Mouse (Mus musculus) embryonic facial prominence, embryonic 15.5 days (tissue): Measurements from ENCODE around the gene Taf9b. TPM values are rescaled to one million over a fixed set of nuclear protein-coding genes. Genes with fewer than 3 reads are reported as not detected.

Experiments used
- ATAC-seq: fragments of 200-750 bp; cut with Nextera tagmentation; 2 replicates; pipeline ENCODE4 v1.8.0; 2017; ENCODE audit warnings: low read depth, moderate TSS enrichment; ENCODE audit not compliant: insufficient number of reproducible peaks, low FRiP score, low TSS enrichment
- H3K27ac ChIP-seq: fragments of 300-500 bp; sonication (generic); replicated peaks from 2 replicates; pipeline ENCODE4 v1.5.1; 2015; ENCODE audit warnings: mild to moderate bottlenecking, inconsistent platforms
- H3K27me3 ChIP-seq: fragments of 300-500 bp; sonication (generic); 2 replicates; pipeline ENCODE4 v1.6.1; 2015; ENCODE audit warnings: inconsistent platforms
- H3K36me3 ChIP-seq: fragments of 300-500 bp; sonication (generic); 2 replicates; pipeline ENCODE4 v1.6.1; 2015; ENCODE audit warnings: mild to moderate bottlenecking, inconsistent platforms
- H3K4me1 ChIP-seq: fragments of 300-500 bp; sonication (generic); 2 replicates; pipeline ENCODE4 v1.6.1; 2015; ENCODE audit warnings: inconsistent platforms
- H3K4me2 ChIP-seq: fragments of 300-500 bp; sonication (generic); replicated peaks from 2 replicates; pipeline ENCODE4 v1.6.1; 2015; ENCODE audit warnings: mild to moderate bottlenecking, inconsistent platforms
- H3K4me3 ChIP-seq: fragments of 300-500 bp; sonication (generic); replicated peaks from 2 replicates; pipeline ENCODE4 v1.5.1; 2015; ENCODE audit warnings: mild to moderate bottlenecking, inconsistent platforms
- H3K9ac ChIP-seq: fragments of 300-500 bp; sonication (generic); 2 replicates; pipeline ENCODE4 v1.6.1; 2015; ENCODE audit warnings: inconsistent platforms
- H3K9me3 ChIP-seq: fragments of 300-500 bp; sonication (generic); replicated peaks from 2 replicates; pipeline ENCODE4 v1.6.1; 2016; ENCODE audit warnings: inconsistent platforms
- WGBS: fragments of 180-500 bp; shearing (Covaris S2); methylation state at CpG from one replicate; pipeline ENCODE4 v1.1.7; 2015; 5-methylcytosine and 5-hydroxymethylcytosine counted together
- polyA plus RNA-seq: library from polyadenylated mRNA; unstranded; fragments of >200 nt; fragmentation: Nextera tagmentation; extraction: Ambion mirVana; gene quantifications from 2 replicates; pipeline ENCODE4 v1.2.1, GENCODE M21; 2015

Gene Taf9b
- polyA plus RNA-seq, 1 experiment from 2014 or later, result 9.5 TPM

DNA sequence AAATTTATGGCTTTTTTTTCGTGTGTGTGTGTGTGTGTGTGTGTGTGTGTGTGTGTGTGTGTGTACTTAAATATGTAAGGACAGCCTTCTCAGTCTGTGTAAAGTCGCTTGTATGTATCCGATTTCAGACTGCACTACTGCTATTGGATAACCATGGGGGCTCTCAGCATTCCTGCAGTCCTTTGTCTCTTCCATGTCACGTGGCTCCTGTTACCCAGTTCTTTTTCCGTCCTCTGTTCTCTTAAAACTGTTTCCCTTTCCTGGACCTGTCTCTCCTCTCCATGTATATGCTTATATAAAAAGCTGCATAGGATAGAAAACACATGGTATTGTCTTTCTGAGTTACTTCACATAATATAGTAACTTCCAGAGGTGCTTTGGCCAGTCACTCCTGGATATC lies 35.3 kb downstream of the Taf9b start:
- Histone ChIP-seq H3K27ac (peak overlapping the region; percentile 91), H3K4me2 (peak overlapping the region; percentile 41), H3K36me3 (no peaks in the 10 kb centered on the region), H3K4me1 (0 out of 2 replicates have a peak, but pooled peaks cover 7% of the 10 kb centered on the region), H3K27me3 (no peaks in the 10 kb centered on the region), H3K4me3 (no peak overlapping the region), H3K9ac (no peak overlapping the region), H3K9me3 (no peaks in the 10 kb centered on the region)
- no peak for ATAC-seq
- 9% methylated on average over 5 of the region's 5 CpGs for WGBS

DNA sequence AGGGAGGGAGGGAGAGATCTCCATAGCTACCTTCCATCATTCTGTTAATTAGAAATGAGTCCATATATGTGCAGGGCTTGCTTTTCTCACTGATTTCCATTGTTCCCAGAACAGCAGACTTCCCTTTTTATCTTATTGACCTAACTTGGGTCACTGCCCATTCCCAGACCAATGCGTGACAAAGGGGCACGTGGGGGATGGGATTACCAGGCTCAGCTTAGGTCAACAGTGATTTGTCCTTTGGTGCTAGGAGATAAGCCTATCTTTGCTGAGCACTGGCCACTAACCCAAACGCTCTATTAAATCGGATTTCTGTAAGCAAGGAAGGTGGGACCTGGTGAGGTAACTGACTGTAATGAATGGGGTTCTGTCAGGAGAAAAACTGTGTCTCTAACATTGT lies 36.7 kb downstream of the Taf9b start:
- Histone ChIP-seq H3K27ac (no peak overlapping the region), H3K9ac (no peak overlapping the region), H3K36me3 (no peaks in the 10 kb centered on the region), H3K4me2 (no peak overlapping the region), H3K4me1 (0 out of 2 replicates have a peak, but pooled peaks cover 7% of the 10 kb centered on the region), H3K27me3 (no peaks in the 10 kb centered on the region), H3K4me3 (no peak overlapping the region), H3K9me3 (no peaks in the 10 kb centered on the region)
- 42% methylated on average over 4 of the region's 4 CpGs for WGBS
- ATAC-seq, result no peak

DNA sequence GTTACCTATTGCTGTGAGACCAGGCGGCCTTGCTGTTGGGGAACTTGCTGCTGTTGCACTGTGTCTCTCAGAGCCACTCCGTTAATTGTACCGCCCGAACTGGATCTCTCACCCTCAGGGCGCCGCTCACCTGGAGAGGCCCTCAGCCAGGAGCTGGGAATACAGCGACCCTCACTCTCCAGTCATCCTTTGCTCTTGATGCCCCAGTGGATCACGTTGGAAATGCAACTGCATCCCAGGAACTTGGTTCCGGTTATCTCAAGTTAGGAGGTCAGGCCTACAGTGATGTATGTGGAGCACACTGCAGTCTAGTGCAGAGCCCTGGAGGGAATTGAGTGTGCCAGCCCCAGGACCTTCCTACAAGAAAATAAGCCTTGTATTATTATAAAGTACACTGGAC lies 44.6 kb downstream of the Taf9b start:
- 51% methylated on average over 9 of the region's 9 CpGs for WGBS
- Histone ChIP-seq H3K9me3 (no peaks in the 10 kb centered on the region), H3K36me3 (no peaks in the 10 kb centered on the region), H3K27ac (no peak overlapping the region), H3K27me3 (no peaks in the 10 kb centered on the region), H3K4me3 (no peak overlapping the region), H3K4me1 (no peaks in the 10 kb centered on the region), H3K9ac (no peak overlapping the region), H3K4me2 (no peak overlapping the region)
- no peak for ATAC-seq

DNA sequence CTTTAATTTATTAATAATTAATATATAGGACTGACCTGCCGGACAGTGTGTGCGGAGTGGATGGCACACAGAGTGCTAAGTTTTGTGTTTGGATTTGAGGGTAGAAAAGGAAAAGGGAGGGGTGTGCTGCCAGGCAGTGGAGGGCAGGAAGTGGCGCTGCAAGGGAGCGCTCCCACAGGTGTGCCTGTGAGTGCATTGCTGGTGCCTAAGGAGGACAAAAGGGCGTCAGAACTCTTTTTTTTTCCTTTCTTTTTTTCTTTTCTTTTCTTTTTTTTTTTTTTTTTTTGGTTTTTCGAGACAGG lies 49.2 kb downstream of the Taf9b start:
- Histone ChIP-seq H3K4me3 (peak overlapping the region; percentile 30), H3K9ac (no peak overlapping the region), H3K27me3 (no peaks in the 10 kb centered on the region), H3K4me2 (peak overlapping the region; percentile 40), H3K9me3 (no peaks in the 10 kb centered on the region), H3K4me1 (no peaks in the 10 kb centered on the region), H3K36me3 (no peaks in the 10 kb centered on the region), H3K27ac (no peak overlapping the region)
- WGBS, result 64% methylated on average over 6 of the region's 6 CpGs
- ATAC-seq, result no peak

DNA sequence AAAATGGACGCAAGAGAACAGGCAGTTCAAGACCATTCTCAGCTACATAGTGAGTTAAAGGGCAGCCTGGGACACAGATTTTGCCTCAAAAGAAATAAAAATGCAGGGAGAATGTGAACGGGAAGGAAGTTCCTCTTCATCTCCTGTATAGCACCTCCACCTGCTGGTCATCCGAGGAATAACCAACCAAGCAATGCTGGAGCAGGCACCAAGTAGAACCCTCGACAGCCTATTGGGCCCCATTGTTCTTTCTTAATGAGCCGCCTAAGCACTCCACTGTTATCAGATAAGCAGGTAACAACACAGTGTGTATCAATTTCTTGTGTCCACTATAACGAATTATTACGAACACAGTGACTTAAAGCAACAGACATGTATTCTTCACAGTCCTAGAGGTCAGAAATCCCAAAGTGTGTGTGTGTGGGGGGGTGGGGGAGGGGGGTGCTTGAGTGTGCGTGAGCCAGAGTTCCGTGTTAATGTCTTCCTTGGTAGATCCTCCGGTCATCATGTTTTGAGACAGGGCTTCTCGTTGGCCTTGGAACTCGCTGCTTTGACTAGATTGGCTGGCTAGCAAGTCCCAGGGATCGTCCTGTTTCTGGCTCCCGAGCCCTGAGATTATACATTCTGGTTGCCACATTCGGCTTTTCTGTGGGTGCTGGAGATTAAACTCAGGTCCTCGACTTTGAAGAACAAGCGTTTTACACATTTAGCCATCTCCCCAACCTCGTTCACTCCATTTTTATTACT lies 49.7 kb downstream of the Taf9b start:
- Histone ChIP-seq H3K9ac (no peak overlapping the region), H3K4me1 (no peaks in the 10 kb centered on the region), H3K4me2 (peak overlapping the region; percentile 40), H3K4me3 (peak overlapping the region; percentile 30), H3K27ac (no peak overlapping the region), H3K36me3 (no peaks in the 10 kb centered on the region), H3K27me3 (no peaks in the 10 kb centered on the region), H3K9me3 (no peaks in the 10 kb centered on the region)
- 0 out of 2 replicates have a peak, but pooled peaks have one; percentile 39 for ATAC-seq
- WGBS, result 22% methylated on average over 18 of the region's 18 CpGs

DNA sequence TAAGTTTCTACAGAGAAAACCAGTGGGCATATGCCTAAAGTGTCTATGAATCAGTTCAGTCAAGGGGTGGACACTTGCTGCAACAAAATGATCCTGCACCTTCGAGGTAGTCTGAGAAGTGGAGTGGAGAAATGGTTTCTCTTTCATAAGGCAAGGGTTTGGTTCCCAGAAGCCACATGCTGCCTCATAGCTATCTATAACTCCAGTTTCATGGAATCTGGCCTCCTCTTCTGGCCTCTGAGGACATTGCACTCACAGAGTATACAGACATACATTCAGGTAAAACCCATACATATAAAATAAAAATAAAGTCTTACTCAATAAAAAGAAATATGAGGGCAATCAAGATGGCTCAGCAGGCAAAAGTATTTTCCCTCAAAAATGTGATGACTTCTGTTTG lies 55.9 kb downstream of the Taf9b start:
- H3K9me3 ChIP-seq, result no peaks in the 10 kb centered on the region
- H3K4me1 ChIP-seq, result no peaks in the 10 kb centered on the region
- no peak overlapping the region for H3K4me3 ChIP-seq
- H3K4me2 ChIP-seq, result no peak overlapping the region
- no peaks in the 10 kb centered on the region for H3K36me3 ChIP-seq
- H3K27ac ChIP-seq, result no peak overlapping the region
- 70% methylated on average over 1 of the region's 1 CpGs for WGBS
- H3K9ac ChIP-seq, result no peak overlapping the region
- ATAC-seq, result no peak
- no peaks in the 10 kb centered on the region for H3K27me3 ChIP-seq

DNA sequence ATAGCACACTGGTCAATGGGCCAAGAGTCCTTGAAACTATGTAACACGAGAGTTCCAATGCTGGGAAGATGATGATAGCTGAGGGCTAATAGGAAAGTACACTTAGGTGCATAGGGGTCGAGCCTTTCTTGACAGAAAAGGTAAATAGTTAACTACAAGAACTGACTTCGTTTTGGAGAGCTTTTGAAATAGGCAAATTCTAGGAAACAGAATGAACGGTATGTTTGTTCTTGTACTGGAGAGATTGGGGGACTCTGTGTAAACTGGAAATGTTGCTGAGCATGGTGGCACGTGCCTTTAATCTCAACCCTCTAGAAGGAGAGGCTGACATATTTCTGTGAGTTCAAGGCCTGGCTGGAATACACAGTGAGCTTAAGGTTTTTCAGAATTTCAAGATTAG lies 56.4 kb downstream of the Taf9b start:
- no peak for ATAC-seq
- WGBS, result 70% methylated on average over 5 of the region's 5 CpGs

DNA sequence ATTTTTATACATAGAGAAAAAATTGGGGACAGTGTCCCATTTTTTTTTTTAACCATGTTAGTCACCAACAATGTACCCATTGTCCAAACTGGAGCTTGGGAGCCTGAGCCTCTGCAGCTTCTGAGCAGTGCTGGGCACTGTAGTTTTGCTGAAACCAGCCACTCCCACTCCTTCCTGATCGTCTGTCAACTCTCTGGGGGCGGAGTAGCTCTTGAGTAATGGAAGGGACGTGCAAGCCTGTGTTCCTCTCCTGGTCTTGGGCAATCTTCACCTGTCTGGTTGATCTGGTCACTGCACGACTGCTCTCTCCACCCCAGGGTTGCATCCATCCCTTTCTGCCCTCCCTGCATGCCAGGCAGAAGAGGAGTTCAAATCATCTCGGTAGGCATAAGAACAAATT lies 57.0 kb downstream of the Taf9b start:
- Histone ChIP-seq H3K9ac (no peak overlapping the region), H3K27ac (no peak overlapping the region), H3K27me3 (no peaks in the 10 kb centered on the region), H3K4me2 (no peak overlapping the region), H3K4me1 (no peaks in the 10 kb centered on the region), H3K9me3 (no peaks in the 10 kb centered on the region), H3K36me3 (no peaks in the 10 kb centered on the region), H3K4me3 (no peak overlapping the region)
- ATAC-seq, result no peak
- 53% methylated on average over 5 of the region's 5 CpGs for WGBS

More for the DNA sequence above, 56.4 kb downstream of the Taf9b start:
- Histone ChIP-seq H3K9ac (no peak overlapping the region), H3K9me3 (no peaks in the 10 kb centered on the region), H3K27ac (no peak overlapping the region), H3K36me3 (no peaks in the 10 kb centered on the region), H3K27me3 (no peaks in the 10 kb centered on the region), H3K4me1 (no peaks in the 10 kb centered on the region), H3K4me3 (no peak overlapping the region), H3K4me2 (no peak overlapping the region)

Other genes starting within 250 kb of the Taf9b start
- gene Magt1, start 209.3 kb downstream of the Taf9b start, polyA plus RNA-seq, result 56.8 and 57.0 TPM in 2 replicates
- 330 and 354 TPM in 2 replicates for gene Cox7b, start 205.5 kb downstream of the Taf9b start, polyA plus RNA-seq
- gene Atp7a, start 193.9 kb downstream of the Taf9b start, polyA plus RNA-seq, result 20.4 and 21.2 TPM in 2 replicates
- 1.00 and 1.3 TPM in 2 replicates for gene Tlr13, start 78.0 kb downstream of the Taf9b start, polyA plus RNA-seq
- gene Pgk1, start 34.1 kb downstream of the Taf9b start, polyA plus RNA-seq, result 281 and 326 TPM in 2 replicates
- not detected in 2 replicates for gene Fnd3c2, start 34.2 kb upstream of the Taf9b start, polyA plus RNA-seq